Mouse (Mus musculus) heart, embryonic 15.5 days (tissue): Measurements from ENCODE around the gene Caprin1. TPM values are rescaled to one million over a fixed set of nuclear protein-coding genes. Genes with fewer than 3 reads are reported as not detected.

ENCODE experiments used
- ATAC-seq: fragments of 200-750 bp; cut with Nextera tagmentation; replicated peaks from 2 replicates; pipeline ENCODE4 v1.8.0; 2017; ENCODE audit warnings: low read depth, moderate TSS enrichment; ENCODE audit not compliant: insufficient number of reproducible peaks, insufficient read depth, low FRiP score
- H3K27ac ChIP-seq: fragments of 300-500 bp; sonication (generic); 2 replicates; pipeline ENCODE4 v1.5.1; 2015; ENCODE audit warnings: mild to moderate bottlenecking, inconsistent platforms
- H3K27me3 ChIP-seq: fragments of 300-500 bp; sonication (generic); 2 replicates; pipeline ENCODE4 v1.6.1; 2015; ENCODE audit warnings: inconsistent platforms
- H3K36me3 ChIP-seq: fragments of 300-500 bp; sonication (generic); 2 replicates; pipeline ENCODE4 v1.6.1; 2015; ENCODE audit warnings: mild to moderate bottlenecking, inconsistent platforms
- H3K4me1 ChIP-seq: fragments of 300-500 bp; sonication (generic); replicated peaks from 2 replicates; pipeline ENCODE4 v1.6.1; 2015; ENCODE audit warnings: inconsistent platforms
- H3K4me2 ChIP-seq: fragments of 300-500 bp; sonication (generic); 2 replicates; pipeline ENCODE4 v1.6.1; 2015; ENCODE audit warnings: inconsistent platforms, mild to moderate bottlenecking, moderate library complexity
- H3K4me3 ChIP-seq: fragments of 300-500 bp; sonication (generic); 2 replicates; pipeline ENCODE4 v1.5.1; 2015; ENCODE audit warnings: mild to moderate bottlenecking, inconsistent platforms
- H3K9ac ChIP-seq: fragments of 300-500 bp; sonication (generic); 2 replicates; pipeline ENCODE4 v1.6.1; 2015; ENCODE audit warnings: mild to moderate bottlenecking, inconsistent platforms
- H3K9me3 ChIP-seq: fragments of 300-500 bp; sonication (generic); replicated peaks from 2 replicates; pipeline ENCODE4 v1.6.1; 2016; ENCODE audit warnings: inconsistent platforms
- WGBS: fragments of 180-500 bp; shearing (Covaris S2); methylation state at CpG from one replicate; pipeline ENCODE4 v1.1.7; 2015; ENCODE audit warnings: mixed read lengths; 5-methylcytosine and 5-hydroxymethylcytosine counted together
- polyA plus RNA-seq: library from polyadenylated mRNA; unstranded; fragments of >200 nt; fragmentation: Nextera tagmentation; extraction: Ambion mirVana; gene quantifications from 2 replicates; pipeline ENCODE4 v1.2.1, GENCODE M21; 2015

Caprin1 gene
- polyA plus RNA-seq: 172 and 198 TPM in 2 replicates

DNA sequence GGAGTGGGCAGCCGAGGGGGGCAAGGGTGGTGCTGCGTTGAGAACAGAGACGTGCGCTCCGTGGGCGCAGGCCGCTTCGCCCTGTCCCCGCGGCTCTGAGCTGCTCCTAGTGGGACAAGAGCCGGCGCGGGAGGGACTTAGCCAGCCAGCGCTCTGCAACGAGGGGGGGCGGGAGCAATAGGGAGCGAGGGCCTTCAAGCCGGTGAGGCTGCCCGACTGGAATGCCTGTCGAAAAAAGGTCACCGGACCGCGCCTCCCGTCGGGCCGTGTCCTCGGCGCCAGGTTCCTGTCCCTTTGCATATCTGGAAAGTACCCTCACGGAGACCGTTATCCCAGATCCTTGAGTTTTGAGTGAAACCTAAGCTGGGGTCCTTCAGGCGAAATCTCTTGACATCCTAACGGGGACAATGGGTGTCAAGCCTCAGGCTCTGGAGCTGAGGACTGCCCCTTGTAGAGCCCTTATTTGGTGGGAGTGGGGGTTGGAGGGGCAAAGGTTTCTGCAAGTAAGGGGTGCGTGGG is at the start of gene Caprin1:
Gene Caprin1 (minus strand): TSS at position 159 of the 519 bp plus-strand sequence.
- ATAC-seq: peak; percentile 94
- H3K36me3 ChIP-seq: peaks cover 12% of the 10 kb centered on the region
- peak within 1 kb of the TSS; percentile 76 for H3K4me2 ChIP-seq
- no peaks in the 10 kb centered on the region for H3K27me3 ChIP-seq
- H3K9me3 ChIP-seq: no peaks in the 10 kb centered on the region
- H3K9ac ChIP-seq: peak within 1 kb of the TSS; percentile 91
- peak within 1 kb of the TSS; percentile 79 for H3K4me3 ChIP-seq
- peaks cover 18% of the 10 kb centered on the region for H3K4me1 ChIP-seq
- H3K27ac ChIP-seq: peak within 1 kb of the TSS; percentile 100
- under 1% methylated on average over 33 of the region's 33 CpGs for WGBS

GRCm38 (mm10) chr2:103846875-103847274 is 49.4 kb upstream of the Caprin1 start:
- no peak overlapping the region for H3K27ac ChIP-seq
- H3K9me3 ChIP-seq: no peaks in the 10 kb centered on the region
- H3K27me3 ChIP-seq: no peaks in the 10 kb centered on the region
- H3K9ac ChIP-seq: no peak overlapping the region
- no peak overlapping the region for H3K4me3 ChIP-seq
- no peak for ATAC-seq
- H3K4me2 ChIP-seq: no peak overlapping the region
- 71% methylated on average over 1 of the region's 1 CpGs for WGBS
- H3K4me1 ChIP-seq: no peaks in the 10 kb centered on the region
- no peaks in the 10 kb centered on the region for H3K36me3 ChIP-seq

DNA sequence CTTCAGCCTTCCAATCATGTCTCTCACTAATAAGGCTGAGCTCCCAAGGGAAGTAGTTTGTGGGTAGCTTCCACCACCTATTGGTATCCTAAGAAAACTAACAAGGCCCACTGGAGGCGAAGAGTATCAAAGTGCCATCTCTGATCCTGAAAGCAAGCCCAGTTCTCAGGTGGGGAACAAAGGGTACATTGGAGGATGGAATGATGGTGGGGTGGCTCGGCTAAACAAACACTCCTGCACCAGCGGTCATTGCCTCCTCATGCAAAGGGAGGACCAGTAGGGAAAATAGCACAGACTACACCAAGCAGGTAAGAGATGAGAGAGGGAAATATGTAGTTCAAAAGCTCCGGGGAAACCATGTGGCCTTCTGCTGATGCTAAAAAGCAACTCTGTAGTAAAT is 48.8 kb upstream of the Caprin1 start:
- no peak overlapping the region for H3K9ac ChIP-seq
- ATAC-seq: no peak
- no peaks in the 10 kb centered on the region for H3K9me3 ChIP-seq
- H3K36me3 ChIP-seq: no peaks in the 10 kb centered on the region
- no peak overlapping the region for H3K27ac ChIP-seq
- H3K4me2 ChIP-seq: no peak overlapping the region
- H3K4me3 ChIP-seq: no peak overlapping the region
- WGBS: 85% methylated on average over 4 of the region's 4 CpGs
- H3K4me1 ChIP-seq: no peaks in the 10 kb centered on the region
- no peaks in the 10 kb centered on the region for H3K27me3 ChIP-seq

- Histone ChIP-seq H3K36me3 (no peaks in the 10 kb centered on the region), H3K4me1 (no peaks in the 10 kb centered on the region), H3K9me3 (no peaks in the 10 kb centered on the region), H3K4me2 (no peak overlapping the region), H3K4me3 (no peak overlapping the region), H3K27ac (no peak overlapping the region), H3K9ac (no peak overlapping the region), H3K27me3 (no peaks in the 10 kb centered on the region)
- no peak for ATAC-seq
- WGBS: 89% methylated on average over 2 of the region's 2 CpGs
Measured at GRCm38 (mm10) chr2:103844016-103844415, 46.6 kb upstream of the Caprin1 start.

- Histone ChIP-seq H3K9me3 (no peaks in the 10 kb centered on the region), H3K4me1 (no peaks in the 10 kb centered on the region), H3K4me2 (no peak overlapping the region), H3K36me3 (no peaks in the 10 kb centered on the region), H3K27ac (no peak overlapping the region), H3K9ac (no peak overlapping the region), H3K27me3 (no peaks in the 10 kb centered on the region), H3K4me3 (no peak overlapping the region)
- ATAC-seq: no peak
- 93% methylated on average over 13 of the region's 13 CpGs for WGBS
Measured at GRCm38 (mm10) chr2:103843321-103843720, 45.9 kb upstream of the Caprin1 start.

- no peak for ATAC-seq
- Histone ChIP-seq H3K9me3 (no peaks in the 10 kb centered on the region), H3K4me2 (no peak overlapping the region), H3K4me3 (no peak overlapping the region), H3K36me3 (no peaks in the 10 kb centered on the region), H3K27ac (no peak overlapping the region), H3K4me1 (no peaks in the 10 kb centered on the region), H3K9ac (no peak overlapping the region), H3K27me3 (no peaks in the 10 kb centered on the region)
- WGBS: 83% methylated on average over 5 of the region's 5 CpGs
Measured at GRCm38 (mm10) chr2:103842299-103842698, 44.9 kb upstream of the Caprin1 start.

DNA sequence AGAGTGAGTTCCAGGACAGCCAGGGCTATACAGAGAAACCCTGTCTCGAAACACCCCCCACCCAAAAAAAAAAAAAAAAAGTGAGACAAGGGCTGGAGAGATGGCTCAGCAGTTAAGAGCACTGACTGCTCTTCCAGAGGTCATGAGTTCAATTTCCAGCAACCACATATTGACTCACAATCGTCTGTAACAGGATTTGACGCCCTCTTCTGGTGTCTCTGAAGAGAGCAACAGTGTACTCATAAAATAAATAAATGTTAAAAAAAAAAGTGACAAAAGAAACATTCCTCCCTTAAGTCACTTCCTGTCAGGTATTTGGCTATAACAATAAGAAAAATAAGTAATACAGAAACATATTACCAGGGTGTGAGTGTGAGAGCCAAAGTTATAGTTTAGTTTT is 41.0 kb upstream of the Caprin1 start:
- Histone ChIP-seq H3K27ac (no peak overlapping the region), H3K4me2 (no peak overlapping the region), H3K9me3 (no peaks in the 10 kb centered on the region), H3K27me3 (no peaks in the 10 kb centered on the region), H3K4me1 (no peaks in the 10 kb centered on the region), H3K4me3 (no peak overlapping the region), H3K9ac (no peak overlapping the region), H3K36me3 (no peaks in the 10 kb centered on the region)
- WGBS: 56% methylated on average over 3 of the region's 3 CpGs
- ATAC-seq: no peak

GRCm38 (mm10) chr2:103837166-103837565 is 39.7 kb upstream of the Caprin1 start:
- no peak overlapping the region for H3K4me2 ChIP-seq

DNA sequence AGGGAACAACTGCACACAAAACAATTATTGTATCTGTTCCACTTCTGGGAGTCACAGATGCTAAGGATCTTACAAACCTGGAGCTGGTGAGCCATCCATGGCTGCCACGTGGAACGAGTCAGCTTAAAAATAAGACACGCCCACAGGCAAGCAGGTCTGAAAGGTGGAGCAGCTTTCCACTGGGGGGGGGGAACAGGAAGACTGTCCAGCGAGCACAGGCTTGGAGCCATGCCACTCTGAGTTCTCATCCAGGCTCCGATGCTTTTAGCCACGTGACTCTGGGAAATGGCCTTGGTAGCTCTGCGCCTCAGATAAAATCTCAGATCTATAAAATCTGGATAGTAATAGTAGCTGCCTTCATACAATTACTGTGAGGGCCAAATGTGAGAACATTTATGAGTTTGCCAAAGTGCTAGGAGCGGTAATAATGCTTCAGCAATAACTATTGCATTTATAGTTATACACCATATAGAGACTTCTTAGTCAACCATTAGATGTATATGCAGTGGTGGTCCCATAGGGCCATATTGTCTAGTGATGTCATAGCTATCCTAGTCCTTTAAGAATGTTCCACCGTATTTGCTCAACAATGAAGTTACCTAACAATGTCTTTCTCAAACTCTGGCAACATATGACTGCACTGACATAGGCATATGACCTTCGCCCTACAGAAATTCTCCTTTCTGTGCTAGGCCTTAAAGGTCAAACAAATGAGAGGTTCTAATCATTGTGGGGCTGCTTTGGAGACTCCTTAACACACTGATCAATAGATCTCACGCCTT is 38.4 kb upstream of the Caprin1 start:
- Histone ChIP-seq H3K4me2 (no peak overlapping the region), H3K27me3 (no peaks in the 10 kb centered on the region), H3K4me1 (no peaks in the 10 kb centered on the region), H3K9me3 (no peaks in the 10 kb centered on the region), H3K36me3 (no peaks in the 10 kb centered on the region), H3K4me3 (no peak overlapping the region), H3K9ac (no peak overlapping the region), H3K27ac (no peak overlapping the region)
- ATAC-seq: no peak
- WGBS: 69% methylated on average over 11 of the region's 11 CpGs

More at GRCm38 (mm10) chr2:103837166-103837565, 39.7 kb upstream of the Caprin1 start:
- Histone ChIP-seq H3K4me3 (no peak overlapping the region), H3K9ac (no peak overlapping the region), H3K4me1 (no peaks in the 10 kb centered on the region), H3K9me3 (no peaks in the 10 kb centered on the region), H3K27me3 (no peaks in the 10 kb centered on the region), H3K27ac (no peak overlapping the region), H3K36me3 (no peaks in the 10 kb centered on the region)
- WGBS: 53% methylated on average over 4 of the region's 4 CpGs
- no peak for ATAC-seq

- H3K4me2 ChIP-seq: no peak overlapping the region
- H3K9ac ChIP-seq: no peak overlapping the region
- no peak overlapping the region for H3K27ac ChIP-seq
- 64% methylated on average over 3 of the region's 3 CpGs for WGBS
- ATAC-seq: no peak
- H3K36me3 ChIP-seq: no peaks in the 10 kb centered on the region
- no peak overlapping the region for H3K4me3 ChIP-seq
- H3K9me3 ChIP-seq: no peaks in the 10 kb centered on the region
- H3K4me1 ChIP-seq: no peaks in the 10 kb centered on the region
- no peaks in the 10 kb centered on the region for H3K27me3 ChIP-seq
Measured at GRCm38 (mm10) chr2:103833816-103834445, 36.5 kb upstream of the Caprin1 start.

- Histone ChIP-seq H3K4me1 (no peaks in the 10 kb centered on the region), H3K27ac (no peak overlapping the region), H3K4me2 (no peak overlapping the region), H3K4me3 (no peak overlapping the region), H3K9me3 (no peaks in the 10 kb centered on the region), H3K27me3 (no peaks in the 10 kb centered on the region), H3K36me3 (no peaks in the 10 kb centered on the region), H3K9ac (no peak overlapping the region)
- ATAC-seq: no peak
- 55% methylated on average over 5 of the region's 5 CpGs for WGBS
Measured at GRCm38 (mm10) chr2:103832899-103833298, 35.5 kb upstream of the Caprin1 start.
